Mouse (Mus musculus) ES-CJ7 (cell line): ENCODE results near the gene F830045P16Rik.
"Not testable (repeated sequence)": the region's sequence is repeated elsewhere in the genome, so short reads cannot be mapped to it uniquely, and the experiment has no call there.

ENCODE experiments used
- DNase-seq: peaks from one replicate; pipeline ENCODE4 v3.0.0; 2011; ENCODE audit warnings: low read depth, low spot score

Gene F830045P16Rik

GRCm38 (mm10) chr2:129545596-129545995 is 9.2 kb upstream of the F830045P16Rik start:
- no peak for DNase-seq

GRCm38 (mm10) chr2:129544919-129545318 is 8.5 kb upstream of the F830045P16Rik start:
- no peak for DNase-seq

- no peak for DNase-seq
These were observed 8.0 kb upstream of the F830045P16Rik start for GRCm38 (mm10) chr2:129544448-129544847.

- no peak for DNase-seq
These were observed 3.6 kb upstream of the F830045P16Rik start for GRCm38 (mm10) chr2:129540036-129540435.

GRCm38 (mm10) chr2:129539175-129539574 is 2.8 kb upstream of the F830045P16Rik start:
- no peak for DNase-seq

GRCm38 (mm10) chr2:129537926-129538325 is 1.5 kb upstream of the F830045P16Rik start:
- DNase-seq, result no peak

GRCm38 (mm10) chr2:129537360-129537759 is 958 bp upstream of the F830045P16Rik start:
- DNase-seq, result no peak

GRCm38 (mm10) chr2:129536926-129537325 is 524 bp upstream of the F830045P16Rik start:
- DNase-seq, result no peak

- DNase-seq, result no peak
These were observed 1.4 kb downstream of the F830045P16Rik start for GRCm38 (mm10) chr2:129534886-129535591.

GRCm38 (mm10) chr2:129531890-129532289 is 4.5 kb downstream of the F830045P16Rik start:
- no peak for DNase-seq

GRCm38 (mm10) chr2:129531102-129531501 is 5.3 kb downstream of the F830045P16Rik start:
- no peak for DNase-seq

GRCm38 (mm10) chr2:129529297-129530209 is 6.8 kb downstream of the F830045P16Rik start:
- DNase-seq, result no peak

- no peak for DNase-seq
These were observed 8.5 kb downstream of the F830045P16Rik start for GRCm38 (mm10) chr2:129527916-129528315.

GRCm38 (mm10) chr2:129526322-129526721 is 10.1 kb downstream of the F830045P16Rik start:
- no peak for DNase-seq

GRCm38 (mm10) chr2:129525644-129526043 is 10.8 kb downstream of the F830045P16Rik start:
- DNase-seq, result no peak

GRCm38 (mm10) chr2:129518526-129518925 is 17.9 kb downstream of the F830045P16Rik start:
- no peak for DNase-seq

GRCm38 (mm10) chr2:129514923-129515920 is 21.2 kb downstream of the F830045P16Rik start:
- peak; percentile 63 for DNase-seq

GRCm38 (mm10) chr2:129514401-129514667 is 22.1 kb downstream of the F830045P16Rik start:
- peak; percentile 60 for DNase-seq

- no peak for DNase-seq
These were observed 22.6 kb downstream of the F830045P16Rik start for GRCm38 (mm10) chr2:129513546-129514400.

GRCm38 (mm10) chr2:129512147-129512546 is 24.3 kb downstream of the F830045P16Rik start:
- not testable (repeated sequence) for DNase-seq

- peak; percentile 46 for DNase-seq
These were observed 33.8 kb downstream of the F830045P16Rik start for GRCm38 (mm10) chr2:129502641-129503040.
